Mouse (Mus musculus): ENCODE data around the gene Tarsl2.

Tarsl2 gene

DNA sequence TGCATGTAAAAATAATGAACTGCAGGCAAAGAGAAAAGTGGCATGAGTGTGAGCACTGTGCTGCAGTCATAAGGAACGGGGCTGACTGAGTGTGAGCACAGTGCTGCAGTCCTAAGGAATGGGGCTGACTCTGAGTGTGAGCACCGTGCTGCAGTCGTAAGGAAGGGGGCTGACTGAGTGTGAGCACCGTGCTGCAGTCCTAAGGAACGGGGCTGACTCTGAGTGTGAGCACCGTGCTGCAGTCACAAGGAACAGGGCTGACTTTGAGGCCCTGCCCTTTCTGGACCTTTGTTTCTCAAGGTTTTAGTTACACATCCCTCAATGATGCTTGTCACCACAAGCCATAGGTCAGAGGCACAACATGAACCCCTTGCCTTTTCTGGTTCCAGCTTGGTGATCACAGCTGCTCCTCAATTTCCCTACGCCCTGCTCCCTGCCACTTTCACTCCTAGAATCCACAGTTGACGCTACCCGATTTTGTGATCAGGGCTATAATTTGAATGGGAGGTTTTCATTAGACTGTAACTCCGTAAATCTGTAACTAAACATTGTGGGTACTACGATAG is 18.6 kb downstream of the Tarsl2 start:
- DNase-seq, result no peak

GRCm38 (mm10) chr7:65663886-65664285 is 19.2 kb downstream of the Tarsl2 start:
- no peak for DNase-seq

GRCm38 (mm10) chr7:65667491-65667890 is 22.8 kb downstream of the Tarsl2 start:
- DNase-seq, result no peak

GRCm38 (mm10) chr7:65678050-65678449 is 33.4 kb downstream of the Tarsl2 start:
- DNase-seq, result no peak

DNA sequence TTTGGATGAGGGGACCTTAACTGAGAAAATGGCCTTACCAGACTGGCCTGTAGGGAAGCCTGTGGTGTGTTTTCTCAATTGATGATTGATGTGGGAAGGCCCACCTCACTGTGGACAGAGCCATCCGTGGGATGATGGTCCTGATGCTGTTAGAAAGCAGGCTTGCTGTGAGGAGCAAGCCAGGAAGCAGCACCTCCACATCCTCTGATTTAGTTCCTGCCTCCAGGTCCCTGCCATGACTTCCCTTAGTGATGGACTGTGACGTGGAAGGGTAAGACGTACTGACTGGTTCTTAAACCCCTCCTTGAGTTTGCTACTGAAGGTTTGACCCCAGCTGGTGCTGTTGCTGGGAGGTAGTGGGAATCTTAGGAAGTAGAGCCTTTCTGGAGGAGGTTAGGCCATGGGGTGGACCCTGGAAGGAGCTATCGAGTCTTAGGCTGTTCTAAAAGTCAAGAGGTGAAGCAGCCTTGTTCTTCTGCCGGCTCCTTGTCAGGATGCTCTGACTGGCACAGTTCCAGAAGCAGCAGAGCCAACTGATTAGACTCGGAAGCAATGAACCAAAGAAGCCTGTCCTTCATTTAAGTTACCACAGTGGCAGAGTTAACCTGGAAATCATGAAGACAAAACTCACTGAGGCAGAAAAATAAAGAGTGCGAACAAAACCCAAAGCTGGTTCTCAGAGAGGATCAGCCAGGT is 34.4 kb downstream of the Tarsl2 start:
- DNase-seq, result no peak

GRCm38 (mm10) chr7:65681166-65681565 is 36.5 kb downstream of the Tarsl2 start:
- no peak for DNase-seq

DNA sequence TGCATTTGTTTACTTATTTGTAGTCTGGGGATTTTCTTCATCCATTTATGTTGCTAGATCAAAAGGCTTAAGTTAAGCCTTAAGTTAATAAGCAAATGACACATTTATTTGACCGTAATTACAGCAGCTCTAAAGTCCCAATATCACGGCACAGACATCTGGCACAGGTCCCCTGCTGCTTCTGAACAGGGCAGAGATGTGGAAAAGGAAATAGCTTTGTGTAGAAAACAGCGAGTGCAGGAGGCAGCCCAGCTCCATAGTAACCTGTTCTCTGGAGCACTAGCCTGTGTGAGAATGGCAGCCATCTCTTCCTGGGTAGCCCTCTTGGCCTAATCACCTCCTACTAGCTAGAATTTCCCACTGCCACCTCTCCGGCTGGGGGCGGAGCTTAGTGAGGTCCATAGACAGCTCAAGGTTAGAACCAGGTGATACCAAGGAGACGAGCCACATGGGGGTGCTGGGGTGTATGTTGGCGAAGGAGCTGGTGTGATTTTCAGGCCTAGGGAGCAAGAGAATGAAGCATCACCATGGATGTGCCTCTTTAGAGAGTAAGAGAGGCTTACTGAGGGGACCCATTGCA is 39.6 kb downstream of the Tarsl2 start:
- DNase-seq, result no peak

GRCm38 (mm10) chr7:65686664-65687063 is 42.0 kb downstream of the Tarsl2 start:
- DNase-seq, result no peak

GRCm38 (mm10) chr7:65690869-65691268 is 46.2 kb downstream of the Tarsl2 start, which contains the start of gene Tm2d3:
Gene Tm2d3 (plus strand): TSS chr7:65691169.
- DNase-seq, result no peak

DNA sequence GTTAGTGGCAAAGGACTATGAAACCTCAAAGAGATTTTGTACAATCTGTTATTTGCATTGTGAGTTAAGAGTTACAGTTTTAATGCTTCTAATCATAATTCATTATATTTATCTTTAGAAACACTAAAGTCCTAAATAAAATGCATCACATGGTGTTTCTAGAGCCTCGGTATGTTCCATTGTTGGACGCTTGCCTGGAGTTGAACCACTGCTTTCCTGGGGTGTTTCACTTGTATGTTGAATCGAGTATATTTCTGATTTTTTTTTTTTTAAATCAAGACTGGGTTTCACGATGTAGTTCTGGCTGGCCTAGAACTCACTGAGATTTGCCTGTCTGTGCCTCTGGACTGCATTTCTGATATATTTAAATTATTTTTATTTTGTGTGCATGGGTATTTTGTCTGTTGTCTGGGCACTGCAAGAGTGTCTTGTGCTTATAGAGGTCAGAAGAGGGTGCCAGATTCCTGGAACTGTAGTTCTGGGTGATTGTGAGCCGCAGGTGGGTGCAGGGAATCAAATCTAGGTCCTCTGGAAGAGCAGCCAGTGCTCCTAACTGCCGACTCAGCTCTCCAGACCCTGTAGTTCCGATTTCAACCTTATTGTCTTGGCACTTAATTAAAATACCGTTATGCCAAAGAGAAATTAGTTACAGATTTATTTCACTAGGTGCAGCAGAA is 47.4 kb downstream of the Tarsl2 start:
- DNase-seq, result no peak

GRCm38 (mm10) chr7:65692883-65693282 is 48.2 kb downstream of the Tarsl2 start:
- peak; percentile 67 for DNase-seq

DNA sequence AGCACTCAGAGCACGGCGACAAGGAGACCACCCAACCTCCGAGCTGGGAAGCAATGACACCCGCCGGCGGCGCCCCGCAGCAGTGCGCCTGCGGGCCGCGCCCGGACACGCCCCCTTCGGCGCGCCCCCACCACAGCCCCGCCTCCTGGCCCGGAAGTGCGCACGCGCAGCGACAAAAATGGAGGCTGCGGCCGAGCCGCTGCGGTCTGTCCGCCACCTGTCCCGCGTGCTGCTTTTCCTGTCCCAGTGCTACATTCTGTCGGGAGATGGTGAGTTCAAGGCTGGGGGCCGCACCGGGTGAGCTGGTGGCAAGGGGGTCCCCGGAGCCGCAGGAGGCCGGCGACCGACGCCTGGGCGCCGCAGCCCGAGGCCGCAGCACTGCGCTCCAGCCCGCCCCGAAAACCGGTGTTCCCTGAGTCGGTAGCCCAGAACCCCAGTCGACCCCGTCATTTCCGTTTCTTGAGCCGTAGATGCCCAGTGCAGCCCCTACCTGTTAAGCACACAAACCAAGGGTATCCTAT is 48.7 kb downstream of the Tarsl2 start:
- peak; percentile 92 for DNase-seq

GRCm38 (mm10) chr7:65696450-65696849 is 51.8 kb downstream of the Tarsl2 start:
- DNase-seq, result no peak

- no peak for DNase-seq
These were observed 57.4 kb downstream of the Tarsl2 start for GRCm38 (mm10) chr7:65702076-65702475.

GRCm38 (mm10) chr7:65704818-65705242 is 60.1 kb downstream of the Tarsl2 start:
- peak; percentile 82 for DNase-seq

GRCm38 (mm10) chr7:65708506-65708905 is 63.8 kb downstream of the Tarsl2 start:
- DNase-seq, result no peak

DNA sequence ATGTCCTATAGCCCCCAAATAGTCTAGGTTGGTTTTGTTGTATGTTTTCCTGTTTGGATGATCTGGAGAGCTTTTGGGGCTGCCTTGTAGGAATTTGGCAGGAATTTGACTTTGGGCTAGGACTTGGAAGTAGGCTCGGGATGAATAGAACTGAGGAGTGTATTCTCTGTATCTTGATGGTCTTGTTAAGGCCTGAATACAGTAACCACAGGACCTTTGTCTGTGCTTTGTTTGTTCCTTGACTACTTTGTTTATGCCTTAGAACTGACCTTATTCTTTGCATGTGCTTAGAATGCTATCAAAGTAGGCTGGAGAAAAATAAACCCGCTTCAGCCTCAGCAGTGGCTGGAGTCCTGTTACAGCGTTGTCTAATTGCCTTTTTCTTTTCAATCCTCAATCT is 65.6 kb downstream of the Tarsl2 start:
- DNase-seq, result no peak

DNA sequence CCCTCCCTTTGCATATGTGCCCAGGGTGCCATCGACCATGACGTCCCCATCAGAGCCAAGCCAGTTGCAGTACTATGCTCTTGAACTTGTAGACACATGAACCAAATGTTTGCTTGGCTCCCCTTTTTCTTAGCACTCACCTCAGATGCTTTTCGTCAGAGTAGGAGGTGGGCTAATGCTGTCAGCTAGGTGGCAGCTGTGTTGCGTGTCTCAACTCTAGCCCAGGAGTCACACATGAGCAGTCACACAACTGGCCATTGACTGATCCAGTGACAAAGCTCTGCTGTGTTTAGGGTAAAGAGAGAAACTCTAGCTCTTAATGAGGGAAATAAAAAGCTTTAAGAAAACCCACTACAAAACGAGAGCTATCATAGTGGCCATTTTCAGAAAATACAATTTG is 69.1 kb downstream of the Tarsl2 start:
- DNase-seq, result no peak

- DNase-seq, result peak; percentile 27
These were observed 69.6 kb downstream of the Tarsl2 start for GRCm38 (mm10) chr7:65714304-65714703.

- peak; percentile 26 for DNase-seq
These were observed 89.3 kb downstream of the Tarsl2 start for GRCm38 (mm10) chr7:65734024-65734423.

DNA sequence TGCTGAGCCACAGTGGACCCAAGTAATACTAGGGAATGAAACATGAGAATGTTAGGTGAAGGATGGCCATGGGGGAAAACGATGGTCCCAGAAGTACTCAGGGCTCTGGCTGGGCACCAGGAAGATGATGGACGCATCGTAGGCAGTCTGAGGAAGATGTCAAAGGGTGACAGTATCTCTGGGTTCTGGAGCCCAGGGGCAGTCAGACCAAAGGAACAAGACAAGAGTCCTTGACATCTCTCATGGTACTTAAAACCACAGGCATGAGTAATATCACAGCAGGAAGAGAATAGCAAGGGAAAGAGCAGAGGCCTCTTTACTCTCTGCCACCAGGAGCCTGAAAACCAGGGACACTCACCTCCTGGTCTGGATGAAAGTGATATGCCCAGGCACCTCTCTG is 90.6 kb downstream of the Tarsl2 start:
- no peak for DNase-seq

DNA sequence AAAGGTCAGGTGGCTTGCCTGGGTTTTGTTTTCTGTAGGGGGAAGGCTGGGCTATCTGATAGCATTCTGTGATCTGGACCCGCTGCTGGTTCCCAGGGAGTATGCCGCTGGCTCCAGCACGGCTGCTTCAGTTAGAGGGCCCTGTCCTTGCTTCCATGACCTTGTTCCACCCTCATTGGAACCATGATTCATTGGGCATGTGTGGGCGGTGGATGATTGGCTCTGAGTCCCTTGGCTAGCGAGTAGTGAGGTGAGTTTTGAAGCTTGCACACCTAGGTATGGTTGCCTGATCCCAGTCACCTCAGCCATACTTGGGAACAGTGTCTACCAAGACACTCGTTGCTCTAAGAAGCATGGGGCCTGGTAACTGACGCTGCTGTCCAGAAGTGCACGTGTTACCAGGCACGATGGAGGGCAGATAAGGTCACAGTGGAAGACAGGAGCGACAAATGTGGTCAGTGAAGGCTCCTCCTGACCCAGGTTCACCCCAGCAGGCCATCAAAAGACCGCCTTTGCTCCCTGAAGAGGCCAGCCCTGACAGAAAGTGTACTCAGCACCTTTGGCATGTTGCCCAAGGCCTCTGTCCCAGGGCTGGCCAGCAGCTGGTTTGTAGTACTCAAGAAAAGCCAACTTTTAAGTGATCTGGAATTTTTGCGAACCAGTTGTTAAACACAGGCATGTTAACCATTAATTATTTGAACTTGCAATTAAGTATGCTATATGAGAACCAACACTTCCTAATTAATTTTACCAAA is 92.8 kb downstream of the Tarsl2 start:
- peak; percentile 75 for DNase-seq
